Mouse (Mus musculus): ENCODE data around the gene Nfic.
A peak's percentile ranks its signal among the peaks of the same experiment; 100 is the strongest.

The Nfic gene

DNA sequence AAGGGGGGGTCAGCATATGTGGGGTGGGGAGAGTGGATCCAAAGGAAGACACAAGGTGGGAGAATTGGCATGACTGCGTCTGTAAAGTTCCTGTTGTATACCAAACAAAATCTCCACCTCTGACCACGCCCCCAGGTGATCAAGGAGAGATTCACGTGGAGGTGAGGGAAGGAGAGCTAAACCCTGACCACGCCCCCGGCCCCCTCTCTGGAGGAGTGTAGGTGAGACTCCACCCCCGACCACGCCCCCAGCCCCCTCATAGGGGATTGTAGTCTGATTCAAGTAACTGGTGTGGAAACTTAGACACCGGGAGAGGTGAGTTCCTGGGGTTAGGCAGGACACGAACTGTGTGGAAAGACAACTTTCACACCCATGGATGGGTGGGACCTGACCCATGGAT, 51.4 kb downstream of the Nfic start:
- peak in 1 of 2 experiments; percentile 66 for DNase-seq

GRCm38 (mm10) chr10:81403511-81403910, 51.9 kb downstream of the Nfic start:
- DNase-seq, result no peak

- DNase-seq, result no peak
Measured at GRCm38 (mm10) chr10:81402227-81402765, 53.1 kb downstream of the Nfic start.

DNA sequence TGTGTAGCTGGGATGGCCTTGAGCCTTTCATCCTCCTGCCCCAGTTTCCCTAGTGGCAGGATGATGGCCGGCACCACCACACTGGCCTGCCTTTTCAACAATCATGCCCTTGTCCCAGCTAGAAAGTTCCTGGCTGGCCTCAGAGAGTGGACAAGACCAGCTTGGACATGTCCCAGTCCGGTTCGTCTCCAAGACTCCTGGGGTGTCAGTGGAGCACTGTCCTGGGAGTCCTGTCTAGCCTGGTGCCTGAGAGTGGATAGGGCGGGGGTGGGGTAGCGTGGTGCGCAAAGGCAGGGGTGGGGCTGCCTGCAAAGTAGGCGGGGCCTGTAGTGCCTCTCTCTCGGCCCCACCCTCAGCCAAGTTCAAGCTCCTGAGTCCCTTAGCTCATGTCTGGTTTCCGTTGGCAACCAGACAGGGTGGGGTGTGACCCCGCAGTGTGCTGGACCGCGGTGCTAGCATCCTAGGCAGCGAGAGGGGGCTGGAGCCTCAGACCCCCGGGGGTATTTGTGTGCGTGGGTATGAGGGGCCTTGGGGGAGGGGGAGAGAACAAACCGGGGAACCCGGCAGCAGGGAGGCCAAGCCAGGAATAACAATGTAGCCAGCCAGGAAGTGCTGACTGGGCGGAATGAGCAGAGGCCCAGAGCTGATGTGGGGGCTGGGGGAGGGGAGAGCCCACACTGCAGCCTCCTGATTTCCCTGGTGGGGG, 53.8 kb downstream of the Nfic start:
- peak; percentile 85 to 91 for DNase-seq

- no peak for DNase-seq
Measured at GRCm38 (mm10) chr10:81401205-81401520, 54.3 kb downstream of the Nfic start.

DNA sequence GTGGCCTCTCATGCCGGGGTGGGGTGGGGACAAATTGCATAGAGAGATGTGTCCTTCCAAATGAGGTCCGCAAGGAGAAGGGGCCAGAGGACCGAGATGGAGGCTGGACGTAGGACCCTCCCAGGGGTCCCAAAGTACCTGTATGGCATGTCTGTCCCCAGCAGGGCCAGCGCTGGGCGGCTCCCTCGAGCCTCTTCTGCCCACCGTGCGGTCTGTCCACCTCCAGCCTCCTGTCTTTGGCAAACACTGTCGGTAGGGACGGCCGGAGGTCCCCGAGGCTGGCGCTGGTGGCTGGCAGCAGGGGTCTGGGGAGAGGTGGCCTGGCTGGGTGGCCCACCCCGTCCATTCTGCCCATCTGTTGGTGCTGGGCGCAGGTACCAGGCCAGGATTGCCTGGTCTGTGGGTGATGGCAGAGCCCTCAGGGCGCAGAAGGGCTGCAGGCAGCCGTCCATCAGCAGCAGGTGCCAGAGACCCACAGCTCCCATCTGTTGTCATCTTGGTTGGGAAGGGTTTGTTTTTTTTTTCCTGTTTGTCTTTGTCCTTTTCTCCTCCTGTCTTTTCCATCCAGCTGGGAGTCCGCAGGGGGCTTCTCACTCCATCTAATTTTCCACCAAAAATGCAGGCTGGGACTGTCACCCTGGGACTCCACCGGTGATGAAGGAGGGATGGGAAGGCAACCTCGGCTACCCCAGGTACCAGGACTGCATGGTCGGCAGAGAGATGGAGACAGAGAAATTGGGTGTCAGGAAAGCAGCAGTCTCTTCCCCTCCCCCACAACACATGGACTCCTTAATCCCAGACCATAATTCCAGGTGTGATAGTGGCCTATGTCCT, 54.8 kb downstream of the Nfic start:
- DNase-seq, result no peak

DNA sequence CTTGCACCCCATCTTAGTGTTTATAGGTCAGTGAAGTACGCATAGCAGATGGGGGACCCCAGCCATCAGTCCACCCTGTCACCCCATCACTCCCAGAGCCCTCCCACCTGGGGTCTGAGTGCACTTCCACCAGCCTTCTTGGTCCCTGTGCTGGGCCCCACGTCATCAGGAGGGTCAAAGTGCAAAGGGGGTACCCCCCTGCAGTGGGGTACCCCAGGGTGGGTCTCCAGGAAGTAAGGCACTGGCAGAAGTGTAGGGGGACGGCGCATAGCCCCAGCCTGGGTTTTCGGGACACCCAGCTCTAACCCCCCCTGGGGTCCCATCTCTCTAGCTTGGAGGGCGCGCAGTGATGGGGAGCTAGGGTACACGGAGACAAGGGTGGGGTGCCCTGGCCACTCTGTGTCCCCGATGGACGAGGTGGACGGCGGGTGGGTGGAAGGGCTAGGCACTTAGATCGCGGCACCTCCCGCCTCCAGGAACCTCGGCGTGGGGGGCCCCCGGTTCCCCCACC, 55.6 kb downstream of the Nfic start:
- no peak for DNase-seq

GRCm38 (mm10) chr10:81399296-81399695, 56.1 kb downstream of the Nfic start:
- no peak for DNase-seq

DNA sequence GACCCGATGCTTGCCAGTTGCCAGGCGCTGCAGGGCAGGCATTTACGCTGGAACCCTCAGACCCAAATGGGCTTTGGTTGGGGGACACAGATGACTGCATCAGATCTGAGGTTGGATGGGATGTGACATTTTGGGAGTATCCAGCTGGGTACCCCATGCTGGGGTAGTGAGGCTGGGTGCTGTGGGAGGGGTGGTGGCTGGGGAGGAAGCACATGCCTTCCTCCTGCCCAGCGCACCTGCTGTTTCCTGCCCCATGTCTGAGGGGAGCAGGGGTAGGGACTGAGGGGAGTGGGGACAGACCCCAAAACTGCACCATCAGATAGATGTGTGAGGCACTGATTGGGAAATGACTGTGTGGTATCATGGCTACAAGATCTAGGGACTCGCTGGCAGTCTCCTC, 58.7 kb downstream of the Nfic start:
- no peak for DNase-seq

- no peak for DNase-seq
Measured at GRCm38 (mm10) chr10:81395865-81396264, 59.6 kb downstream of the Nfic start.

GRCm38 (mm10) chr10:81395127-81395526, 60.3 kb downstream of the Nfic start:
- peak; percentile 78 to 85 for DNase-seq

- peak; percentile 72 to 76 for DNase-seq
Measured at GRCm38 (mm10) chr10:81393456-81394063, 61.9 kb downstream of the Nfic start.

- DNase-seq, result peak; percentile 75 to 92
Measured at GRCm38 (mm10) chr10:81392781-81393185, 62.7 kb downstream of the Nfic start, which contains the start of gene Smim24. Gene Smim24 (plus strand): TSS chr10:81393051.

DNA sequence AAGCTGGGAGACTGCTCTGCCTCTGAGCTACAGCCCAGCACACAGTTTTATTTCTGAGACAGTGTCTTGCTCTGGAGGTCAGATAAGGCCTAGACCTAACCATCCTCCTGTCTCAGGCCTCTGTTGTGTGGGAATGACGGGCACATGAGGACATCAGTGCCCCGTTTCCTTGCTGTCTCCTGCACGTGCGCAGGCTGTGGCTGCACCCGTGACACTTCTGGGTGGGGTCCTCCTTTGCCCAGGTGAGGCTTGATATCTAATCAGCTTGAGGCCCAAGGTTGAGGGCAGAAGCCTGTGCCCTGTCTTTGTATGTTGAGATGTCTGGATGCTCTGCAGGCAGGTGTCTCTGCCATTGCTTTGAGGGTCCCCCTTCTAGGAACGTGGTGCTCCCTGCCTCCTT, 63.2 kb downstream of the Nfic start:
- no peak for DNase-seq

DNA sequence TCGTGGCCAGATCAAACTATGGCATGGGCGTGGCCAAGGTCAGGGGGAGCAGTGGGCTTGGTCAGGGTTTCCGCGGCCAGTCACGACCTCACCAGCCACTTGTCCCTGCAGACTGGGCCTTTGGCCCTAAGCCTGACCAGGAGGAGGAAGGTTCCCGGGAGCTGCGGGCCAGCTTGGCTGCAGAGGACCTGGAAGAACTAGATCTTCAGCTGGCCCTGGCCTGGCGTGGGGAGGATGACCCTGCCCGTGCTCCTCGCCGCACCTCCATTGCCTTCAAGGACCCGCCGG, 64.8 kb downstream of the Nfic start:
- DNase-seq, result peak in 1 of 2 experiments; percentile 55

- DNase-seq, result peak; percentile 80 to 81
Measured at GRCm38 (mm10) chr10:81389801-81390677, 65.4 kb downstream of the Nfic start.

GRCm38 (mm10) chr10:81389373-81389772, 66.1 kb downstream of the Nfic start:
- peak; percentile 77 for DNase-seq

DNA sequence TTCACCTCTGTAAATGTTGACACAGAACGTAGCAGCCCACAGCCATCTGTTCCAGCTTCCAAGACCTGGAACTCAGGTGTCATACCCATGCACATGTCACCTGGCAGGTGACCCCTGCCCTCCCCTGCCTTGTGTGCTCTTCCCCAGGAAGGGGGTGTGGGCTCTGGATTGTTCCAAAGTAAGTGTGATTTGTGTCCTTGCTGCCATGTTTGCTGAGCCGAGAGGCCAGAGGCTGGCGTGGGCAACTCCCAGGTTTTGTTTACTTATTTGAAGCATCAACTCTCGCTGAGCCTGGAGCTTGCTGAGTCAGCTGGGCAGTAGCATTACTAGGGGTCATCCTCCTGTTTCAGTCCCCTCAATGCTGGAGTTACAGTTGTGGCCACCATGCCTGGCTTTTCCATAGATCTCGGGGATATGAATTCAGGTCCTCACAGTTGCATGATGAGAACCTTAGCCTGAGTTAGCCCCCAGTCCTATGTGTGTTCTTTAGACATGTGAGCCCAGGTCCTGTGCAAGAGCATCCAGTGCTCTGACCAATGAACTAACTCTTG, 66.9 kb downstream of the Nfic start, which contains the start of gene Gm48552:
Gm48552 (plus strand) TSS at position 501 of the 551 bp plus-strand sequence.
- no peak for DNase-seq

DNA sequence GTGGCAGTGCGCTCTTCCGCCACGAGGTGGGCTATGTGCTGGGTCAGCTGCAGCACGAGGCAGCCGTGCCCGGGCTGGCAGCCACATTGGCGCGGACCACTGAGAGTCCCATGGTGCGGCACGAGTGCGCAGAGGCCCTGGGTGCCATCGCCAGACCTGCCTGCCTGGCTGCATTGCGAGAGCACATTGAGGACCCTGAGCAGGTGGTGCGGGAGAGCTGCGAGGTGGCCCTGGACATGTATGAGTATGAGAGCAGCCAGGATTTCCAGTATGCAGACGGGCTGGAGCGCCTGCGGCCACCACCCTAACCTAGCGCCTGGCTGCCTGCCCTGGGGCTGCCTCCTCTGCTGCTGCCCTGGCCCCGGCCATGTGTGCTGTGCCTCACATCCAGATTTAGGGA, 67.7 kb downstream of the Nfic start:
- no peak for DNase-seq

- no peak for DNase-seq
Measured at GRCm38 (mm10) chr10:81385603-81386306, 69.7 kb downstream of the Nfic start.

- DNase-seq, result no peak
Measured at GRCm38 (mm10) chr10:81384605-81384982, 70.8 kb downstream of the Nfic start.
